7 mouse cellular contexts compared by ENCODE assay signal in the genomic region with DNA sequence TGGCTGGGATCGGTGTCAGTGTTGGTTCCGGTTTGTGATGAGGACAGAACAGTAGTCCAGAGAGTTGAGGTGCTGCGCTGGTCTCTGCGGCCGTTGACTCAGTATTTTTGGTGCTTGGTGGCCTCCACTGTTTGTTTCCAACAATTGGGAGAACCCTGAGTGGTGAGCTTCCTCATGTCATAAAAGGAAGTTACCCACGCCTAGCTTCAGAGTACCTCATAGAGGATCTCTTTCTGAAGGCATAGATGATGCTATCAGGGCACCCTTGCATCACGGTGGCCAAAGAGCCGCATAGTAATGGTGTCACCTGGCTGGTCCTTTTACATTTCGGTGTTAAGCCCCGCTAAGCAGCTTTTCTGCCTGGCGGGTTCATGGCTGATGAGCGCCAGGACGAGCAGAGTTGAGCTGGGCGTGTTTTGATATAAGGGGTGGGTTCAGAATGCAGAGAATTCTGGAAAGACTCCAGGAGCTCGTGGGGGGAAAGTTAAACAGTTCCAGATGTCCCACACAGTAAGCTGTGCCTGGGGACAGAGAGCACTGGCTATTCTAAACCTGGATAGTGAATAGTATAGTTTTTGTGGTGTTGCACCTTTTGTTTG. TPM values are rescaled to one million over a fixed set of nuclear protein-coding genes. Genes with fewer than 3 reads are reported as not detected.
DNase-seq lines count a peak whose midpoint lies in the region; ATAC-seq lines count a peak whose summit lies in the region.

No protein-coding gene starts in this region.

- peak; percentile 61; the same call in 1 of the 2 replicates for ATAC-seq in embryonic facial prominence, embryonic 11.5 days (replicated peaks; ENCODE audit: insufficient number of reproducible peaks, low FRiP score, low TSS enrichment, low read depth)
- ATAC-seq in limb, embryonic 12.5 days (ENCODE audit: insufficient number of reproducible peaks, insufficient read depth, low FRiP score, low TSS enrichment, low read depth) = peak; percentile 83
- ATAC-seq in forebrain, embryonic 13.5 days = no peak

- no peaks in the 10 kb centered on the region for H3K9me3 ChIP-seq in embryonic facial prominence, embryonic 11.5 days (replicated peaks; ENCODE audit: control insufficient read depth, low read length)
- H3K9me3 ChIP-seq in limb, embryonic 12.5 days = no peaks in the 10 kb centered on the region
- no peaks in the 10 kb centered on the region for H3K9me3 ChIP-seq in forebrain, embryonic 13.5 days (replicated peaks)

- H3K4me1 ChIP-seq in embryonic facial prominence, embryonic 11.5 days (ENCODE audit: control insufficient read depth, insufficient read depth, low read length) = no peaks in the 10 kb centered on the region
- H3K4me1 ChIP-seq in limb, embryonic 12.5 days (replicated peaks) = peaks cover 32% of the 10 kb centered on the region
- H3K4me1 ChIP-seq in forebrain, embryonic 13.5 days = peaks cover 9% of the 10 kb centered on the region

- H3K27ac ChIP-seq in embryonic facial prominence, embryonic 11.5 days (replicated peaks; ENCODE audit: low read depth, low read length) = no peak overlapping the region
- peak overlapping the region; percentile 50; the same call in 1 of the 2 replicates for H3K27ac ChIP-seq in limb, embryonic 12.5 days
- H3K27ac ChIP-seq in forebrain, embryonic 13.5 days = no peak overlapping the region

- 0 out of 2 replicates have a peak overlapping the region, but pooled peaks have one; percentile 17 for H3K4me2 ChIP-seq in embryonic facial prominence, embryonic 11.5 days (ENCODE audit: low read depth, low read length)
- peak overlapping the region; percentile 46 for H3K4me2 ChIP-seq in limb, embryonic 12.5 days
- no peak overlapping the region for H3K4me2 ChIP-seq in forebrain, embryonic 13.5 days

- 45% methylated on average over 15 of the region's 15 CpGs for WGBS in embryonic facial prominence, embryonic 11.5 days
- 40% methylated on average over 15 of the region's 15 CpGs for WGBS in limb, embryonic 12.5 days
- WGBS in forebrain, embryonic 13.5 days = 57% methylated on average over 15 of the region's 15 CpGs

- H3K36me3 ChIP-seq in embryonic facial prominence, embryonic 11.5 days (replicated peaks; ENCODE audit: control insufficient read depth, insufficient read depth, low read depth, low read length) = no peaks in the 10 kb centered on the region
- H3K36me3 ChIP-seq in limb, embryonic 12.5 days = no peaks in the 10 kb centered on the region
- no peaks in the 10 kb centered on the region for H3K36me3 ChIP-seq in forebrain, embryonic 13.5 days (ENCODE audit: poor library complexity, severe bottlenecking)

- peak; percentile 73 for DNase-seq in R1 (ENCODE audit: low read depth, low spot score)
- DNase-seq in embryonic facial prominence, embryonic 11.5 days (ENCODE audit: low spot score) = peak; percentile 88
- DNase-seq in heart, postnatal 4 days = peak; percentile 73
- no peak for DNase-seq in right cerebral cortex, postnatal 36 days (ENCODE audit: low spot score in 2 of 2)
- DNase-seq in left cerebral cortex, adult 8-10 months (ENCODE audit: low spot score in 2 of 2) = no peak

- no peaks in the 10 kb centered on the region for H3K27me3 ChIP-seq in embryonic facial prominence, embryonic 11.5 days (ENCODE audit: control insufficient read depth, insufficient read depth, low read length)
- H3K27me3 ChIP-seq in limb, embryonic 12.5 days = no peaks in the 10 kb centered on the region
- H3K27me3 ChIP-seq in forebrain, embryonic 13.5 days = peaks cover 11% of the 10 kb centered on the region; the same call in 1 of the 2 replicates

- H3K9ac ChIP-seq in embryonic facial prominence, embryonic 11.5 days (replicated peaks; ENCODE audit: low read length) = no peak overlapping the region
- no peak overlapping the region for H3K9ac ChIP-seq in limb, embryonic 12.5 days (replicated peaks)
- no peak overlapping the region for H3K9ac ChIP-seq in forebrain, embryonic 13.5 days

- H3K4me3 ChIP-seq in embryonic facial prominence, embryonic 11.5 days (ENCODE audit: low read depth, low read length) = no peak overlapping the region
- no peak overlapping the region for H3K4me3 ChIP-seq in limb, embryonic 12.5 days (replicated peaks)
- H3K4me3 ChIP-seq in forebrain, embryonic 13.5 days = no peak overlapping the region

RNA-seq across cellular contexts. Expression of a gene that starts 48.9 kb away (rescaled TPM):
- polyA plus RNA-seq in embryonic facial prominence, embryonic 11.5 days (2014; fragmentation: Nextera tagmentation; extraction: Ambion mirVana) = 20.3 and 23.3 TPM in 2 replicates
- 10 to 100 TPM; 10.6 to 10.9 TPM for total RNA-seq in heart, postnatal 4 days (2021)
- polyA plus RNA-seq in limb, embryonic 12.5 days (2016; fragmentation: Nextera tagmentation; extraction: Ambion mirVana) = 18.8 TPM in 2 replicates
- 10 to 100 TPM; 10.3 to 12.4 (median 11.7) TPM for total RNA-seq in left cerebral cortex, adult 8-10 months (2022)
- polyA plus RNA-seq in forebrain, embryonic 13.5 days (2015; fragmentation: Nextera tagmentation; extraction: Ambion mirVana) = 17.6 and 19.0 TPM in 2 replicates

Comparison
In these comparisons a context has a peak if more than half of its experiments do, and no peak if none do; other contexts are left out.
1. DNase-seq: peak in R1 (single experiment), embryonic facial prominence, embryonic 11.5 days (single experiment) and heart, postnatal 4 days (single experiment); none in right cerebral cortex, postnatal 36 days (0 of 2) and left cerebral cortex, adult 8-10 months (0 of 2).